Mouse (Mus musculus): ENCODE data around the gene Snrpg.
"Not testable (repeated sequence)": the region's sequence is repeated elsewhere in the genome, so short reads cannot be mapped to it uniquely, and the experiment has no call there.

The Snrpg gene

GRCm38 (mm10) chr6:86368479-86368878, 2.6 kb upstream of the Snrpg start:
- DNase-seq (ENCODE audit: low spot score), result no peak

DNA sequence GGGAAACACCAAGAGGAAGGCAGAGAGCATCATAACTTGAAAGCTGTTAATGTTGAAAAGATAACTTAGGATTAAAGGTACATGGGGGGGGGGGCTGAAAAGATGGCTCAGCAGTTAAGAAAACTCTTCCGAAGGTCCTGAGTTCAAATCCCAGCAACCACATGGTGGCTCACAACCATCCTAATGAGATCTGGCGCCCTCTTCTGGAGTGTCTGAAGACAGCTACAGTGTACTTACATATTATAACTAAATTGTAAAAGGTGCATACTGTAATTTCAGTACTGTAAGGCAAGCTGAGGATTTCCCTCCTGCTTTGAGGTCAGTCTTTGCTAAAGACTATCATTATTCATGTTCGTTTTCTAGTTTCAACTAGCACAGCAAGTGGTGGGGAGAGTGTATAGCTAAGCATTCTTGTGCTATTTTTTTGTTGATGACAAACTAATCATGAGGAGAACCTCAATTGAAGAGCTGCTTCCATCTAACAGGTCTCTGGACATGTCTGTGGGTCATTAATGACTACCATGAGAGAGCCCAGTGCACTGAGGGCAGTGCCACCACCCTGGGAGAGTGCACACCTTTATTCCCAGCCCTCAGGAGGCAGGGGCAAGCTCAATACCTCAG, 901 bp upstream of the Snrpg start:
- DNase-seq (ENCODE audit: low spot score), result no peak

GRCm38 (mm10) chr6:86371340-86371911, 322 bp downstream of the Snrpg start:
- peak; percentile 92 for DNase-seq (ENCODE audit: low spot score)

DNA sequence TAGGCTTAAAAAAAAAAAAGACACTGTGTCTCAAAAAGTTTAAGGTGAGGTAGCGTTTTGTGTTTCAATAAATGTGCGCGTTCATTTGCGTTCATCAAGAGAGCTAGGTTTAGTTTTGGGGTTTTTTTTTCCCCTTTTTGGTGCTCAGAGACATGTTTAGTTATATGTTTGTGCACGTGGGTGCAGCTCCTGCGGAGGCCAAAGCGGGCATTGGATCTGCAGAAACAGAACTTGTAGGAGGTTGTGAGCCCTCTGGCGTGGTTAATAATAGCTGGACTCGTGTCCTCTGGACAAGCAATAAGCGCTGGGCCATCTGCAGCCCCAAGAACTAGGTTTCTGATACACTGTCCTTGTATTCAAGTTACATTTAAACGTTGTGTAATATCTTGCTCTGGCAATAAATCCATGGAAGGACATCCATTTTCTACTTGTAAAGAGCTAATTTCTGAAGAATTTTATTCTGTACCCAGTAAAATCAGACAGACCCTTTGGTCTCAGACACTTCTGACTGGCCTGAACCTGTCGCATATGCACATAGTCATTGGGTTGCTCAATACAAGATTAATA, 929 bp downstream of the Snrpg start:
- no peak for DNase-seq (ENCODE audit: low spot score)

DNA sequence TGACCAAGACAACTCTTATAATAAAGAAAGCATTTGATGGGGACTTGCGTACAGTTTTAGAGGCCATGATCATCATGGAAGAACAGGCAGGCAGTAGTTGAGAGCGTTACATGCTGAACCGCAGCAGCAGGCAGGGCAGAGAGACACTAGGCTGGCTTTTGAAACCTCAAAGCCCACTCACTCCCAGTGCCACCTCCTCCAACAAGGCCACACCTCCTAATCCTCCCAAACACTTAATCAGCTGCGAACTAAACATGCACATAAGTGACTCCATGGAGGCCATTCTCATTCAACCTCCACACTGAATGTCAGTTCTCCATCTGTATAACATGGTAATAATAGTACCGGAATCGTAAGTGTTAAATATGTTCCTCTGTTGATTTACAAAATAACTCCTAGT, 2.5 kb downstream of the Snrpg start:
- DNase-seq (ENCODE audit: low spot score), result no peak

- DNase-seq (ENCODE audit: low spot score), result no peak
Observed at GRCm38 (mm10) chr6:86378341-86378740, 7.2 kb downstream of the Snrpg start.

DNA sequence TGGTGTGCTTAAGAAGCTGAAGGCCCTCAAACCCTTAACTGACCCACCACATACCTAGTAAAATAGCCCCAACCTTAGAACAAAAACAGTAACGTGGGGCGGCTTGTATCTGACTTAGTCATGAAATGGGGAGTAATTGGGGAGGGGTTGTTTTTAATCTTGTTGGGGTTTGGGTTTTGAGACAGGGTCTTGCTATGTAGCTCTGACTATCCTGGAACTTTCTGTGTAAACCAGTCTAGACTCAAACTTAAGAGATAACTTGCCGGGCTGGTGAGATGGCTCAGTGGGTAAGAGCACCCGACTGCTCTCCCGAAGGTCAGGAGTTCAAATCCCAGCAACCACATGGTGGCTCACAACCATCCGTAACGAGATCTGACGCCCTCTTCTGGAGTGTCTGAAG, 9.0 kb downstream of the Snrpg start:
- DNase-seq (ENCODE audit: low spot score), result not testable (repeated sequence)

DNA sequence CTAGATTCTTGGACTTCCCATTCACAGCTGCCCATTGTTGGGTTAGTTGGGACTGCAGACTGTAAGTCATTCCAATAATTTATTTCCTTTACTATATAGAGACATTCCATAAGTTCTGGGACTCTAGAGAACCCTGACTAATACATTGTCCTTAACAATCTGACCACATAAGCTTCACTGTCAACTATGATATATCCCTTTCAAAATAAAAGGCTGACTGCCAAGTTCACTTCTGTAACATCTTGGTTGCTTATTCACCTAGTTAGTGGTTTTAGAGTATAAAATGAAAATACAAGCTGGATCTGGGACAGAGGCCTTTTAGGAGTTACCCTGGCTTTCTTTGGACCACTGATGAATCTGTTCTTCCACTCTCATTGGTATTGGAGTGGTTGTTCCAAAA, 11.4 kb downstream of the Snrpg start:
- DNase-seq (ENCODE audit: low spot score), result no peak

- no peak for DNase-seq (ENCODE audit: low spot score)
Observed at GRCm38 (mm10) chr6:86383370-86383769, 12.3 kb downstream of the Snrpg start.

DNA sequence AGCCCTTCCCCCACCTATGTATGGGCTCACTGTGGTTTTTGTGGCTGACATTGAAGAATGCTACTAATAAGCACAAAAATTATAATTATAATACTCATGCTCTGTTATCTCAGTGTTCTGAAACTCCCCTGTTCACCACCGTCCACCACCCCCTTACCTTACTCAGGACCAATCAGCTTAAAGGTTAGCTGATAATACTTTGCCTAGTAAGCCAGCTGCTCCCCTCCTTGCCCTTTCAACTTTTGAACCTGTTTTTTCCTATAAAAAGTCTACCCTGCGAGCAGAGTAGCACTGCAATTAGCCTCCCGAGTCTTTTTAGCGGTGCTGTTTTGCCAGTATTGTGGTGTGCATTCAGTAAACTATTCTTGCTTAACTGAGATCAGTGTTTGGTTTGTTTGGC, 13.6 kb downstream of the Snrpg start:
- DNase-seq (ENCODE audit: low spot score), result no peak

DNA sequence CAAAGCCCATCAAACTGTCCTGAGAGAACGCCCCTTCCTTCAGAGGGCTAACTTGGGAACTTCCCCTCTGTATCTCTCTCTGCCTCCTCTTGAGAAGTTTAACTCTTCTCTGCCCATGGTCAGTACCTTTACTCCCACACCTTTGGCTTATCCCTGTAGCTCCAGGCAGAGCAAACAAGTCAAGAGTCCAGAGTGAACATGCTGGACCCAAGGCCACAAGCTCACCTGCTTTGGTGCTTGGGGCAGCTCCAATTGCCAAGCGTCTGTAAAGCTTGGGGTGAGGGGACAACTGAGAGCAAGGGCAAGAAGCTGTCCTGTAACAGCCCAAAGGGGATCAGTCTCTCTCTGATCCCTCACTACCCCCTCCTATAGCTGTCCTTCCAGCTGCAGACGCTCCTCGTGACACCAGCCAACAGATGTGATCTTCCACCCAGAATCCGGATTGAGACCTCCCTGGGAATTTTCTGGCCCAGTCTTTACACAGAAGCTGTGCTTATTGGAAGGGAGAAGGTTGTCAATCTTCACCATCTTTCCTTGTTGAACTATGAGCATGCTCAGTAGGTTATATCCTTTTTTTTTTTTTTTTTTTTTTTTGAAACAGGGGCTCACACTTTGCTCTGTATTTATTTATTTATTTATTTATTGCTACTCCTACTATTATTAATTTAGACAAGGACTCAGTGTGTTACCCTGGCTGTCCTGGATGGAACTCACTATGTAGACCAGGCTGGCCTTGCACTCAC, 14.4 kb downstream of the Snrpg start:
- no peak for DNase-seq (ENCODE audit: low spot score)

- DNase-seq (ENCODE audit: low spot score), result no peak
Observed at GRCm38 (mm10) chr6:86387313-86387712, 16.2 kb downstream of the Snrpg start.

DNA sequence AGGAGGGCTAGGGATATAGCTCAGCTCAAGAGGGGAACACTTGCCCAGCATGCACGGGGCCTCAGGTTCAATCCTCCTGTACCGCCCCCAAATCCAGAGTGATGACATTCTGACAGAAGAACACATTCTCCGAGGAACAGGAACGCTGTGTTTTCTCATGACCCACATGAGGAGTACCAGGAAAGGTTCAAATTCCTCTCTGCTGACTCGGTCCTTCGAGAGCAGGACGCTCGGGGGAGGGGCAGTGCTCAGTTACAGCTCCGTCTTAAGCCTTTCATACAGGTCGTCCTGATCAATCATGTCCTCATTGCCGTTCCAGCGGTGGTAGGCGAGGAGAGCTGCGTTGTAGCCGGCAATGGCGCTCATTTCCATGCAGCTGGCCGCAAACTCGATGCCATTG, 17.4 kb downstream of the Snrpg start:
- no peak for DNase-seq (ENCODE audit: low spot score)

- DNase-seq (ENCODE audit: low spot score), result no peak
Observed at GRCm38 (mm10) chr6:86391326-86391725, 20.2 kb downstream of the Snrpg start.

- no peak for DNase-seq (ENCODE audit: low spot score)
Observed at GRCm38 (mm10) chr6:86393187-86393586, 22.1 kb downstream of the Snrpg start.

DNA sequence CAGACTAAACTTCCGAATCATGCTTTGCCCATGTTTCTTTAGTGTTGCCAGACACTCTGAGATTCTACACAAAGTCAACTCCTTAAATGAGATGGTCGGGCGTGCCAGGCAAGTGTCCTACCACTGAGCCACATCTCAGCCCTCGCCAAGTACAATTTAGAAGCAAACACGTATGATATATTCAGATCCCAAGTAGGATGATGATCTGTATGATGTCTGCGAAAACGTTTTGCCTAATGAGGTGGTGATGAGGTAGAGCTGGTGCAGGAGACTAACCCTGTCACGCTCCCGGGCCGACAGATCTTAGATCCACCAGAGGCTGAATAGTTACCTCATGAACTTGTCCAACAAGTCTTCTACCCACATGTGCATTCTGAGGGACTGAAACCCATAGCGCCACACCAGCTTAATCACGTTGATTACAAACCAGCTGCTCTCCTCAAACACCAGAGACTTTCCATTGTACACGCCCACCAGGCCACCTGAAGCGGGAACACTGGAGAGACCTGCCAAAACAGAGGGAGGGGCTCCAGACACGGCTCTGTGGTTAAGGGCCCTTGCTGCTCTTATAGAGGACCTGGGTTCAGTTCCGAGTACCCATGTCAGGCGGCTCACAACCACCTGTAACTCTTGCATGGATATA, 23.1 kb downstream of the Snrpg start:
- no peak for DNase-seq (ENCODE audit: low spot score)

DNA sequence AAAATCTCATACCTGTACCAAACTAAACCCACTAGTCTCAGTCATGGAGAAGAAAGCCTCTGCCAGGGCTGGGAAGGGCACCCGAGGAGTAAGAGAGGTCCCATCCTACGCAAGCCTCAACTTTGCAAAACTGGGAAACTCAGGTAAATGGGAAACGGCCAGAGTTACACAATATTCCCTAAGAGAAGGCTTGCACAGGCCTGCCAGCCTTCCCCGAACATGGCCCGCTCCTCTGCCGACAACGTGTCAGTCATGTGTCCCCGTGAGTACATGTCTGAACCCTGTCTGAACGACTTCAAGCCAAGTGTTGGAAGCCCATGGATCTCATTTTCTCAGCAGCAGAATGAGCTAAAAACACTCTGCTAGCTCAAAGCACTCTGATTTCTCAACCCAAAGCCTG, 23.9 kb downstream of the Snrpg start:
- no peak for DNase-seq (ENCODE audit: low spot score)

DNA sequence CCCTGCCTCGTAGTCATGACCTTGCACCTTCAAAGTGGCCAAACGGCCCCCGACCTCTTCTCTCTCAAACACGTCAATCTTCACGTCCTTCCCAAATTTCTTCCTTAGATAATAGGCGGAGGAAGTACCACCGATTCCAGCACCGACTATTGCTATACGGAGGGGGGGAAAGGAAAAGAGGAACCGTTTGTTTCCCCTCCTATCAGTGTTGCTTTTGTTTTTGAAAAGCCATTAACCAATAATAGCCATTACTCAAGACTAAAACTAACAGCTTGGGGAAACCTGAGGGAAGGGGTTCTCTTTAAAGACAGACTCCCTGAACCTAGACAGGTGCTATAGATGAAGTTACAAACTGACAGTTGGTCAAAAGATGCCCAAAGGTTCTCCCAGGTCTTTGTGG, 24.9 kb downstream of the Snrpg start:
- no peak for DNase-seq (ENCODE audit: low spot score)

- peak; percentile 83 for DNase-seq (ENCODE audit: low spot score)
Observed at GRCm38 (mm10) chr6:86396581-86397256, 25.6 kb downstream of the Snrpg start, which contains the start of gene Pcyox1. Gene Pcyox1 (minus strand): TSS chr6:86397154.

- DNase-seq (ENCODE audit: low spot score), result no peak
Observed at GRCm38 (mm10) chr6:86397257-86397980, 26.3 kb downstream of the Snrpg start.

DNA sequence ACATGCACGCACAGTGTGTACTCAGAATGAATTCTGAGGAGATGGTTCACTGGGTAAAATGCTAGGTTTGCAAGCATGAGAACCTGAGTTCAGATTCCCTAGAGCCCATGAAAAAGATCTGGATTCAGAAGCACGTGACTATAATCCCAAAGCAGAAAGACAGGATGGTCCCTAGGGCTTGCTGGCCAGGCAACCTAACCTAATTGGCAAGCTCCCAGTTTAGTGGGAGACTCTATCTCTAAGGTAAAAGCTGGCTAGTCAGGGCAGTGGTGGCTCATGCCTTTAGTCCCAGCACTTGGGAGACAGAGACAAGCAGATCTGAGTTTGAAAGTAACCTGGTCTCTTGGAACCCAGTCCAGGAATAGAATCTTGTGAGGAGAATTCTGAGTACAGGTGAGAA, 27.9 kb downstream of the Snrpg start:
- DNase-seq (ENCODE audit: low spot score), result no peak
